22 mouse cellular contexts compared by ENCODE assay signal in genomic region chr2:118948818-118949217, GRCm38 (mm10).
"Had no signal": no experiment of that assay in that cellular context is flagged by ENCODE, and none has a peak within 500 bp of the region (broad histone marks: within the 10 kb centered on the region; RNA-seq: fewer than 3 reads in every experiment).

No protein-coding gene starts in this region.

- H3K27ac ChIP-seq: kidney, embryonic 15.5 days; left cerebral cortex, adult 2 months; macrophage; stomach, postnatal 0 days had no signal

- H3K9ac ChIP-seq: kidney, embryonic 15.5 days; liver, embryonic 13.5 days; liver, postnatal 0 days; lung, embryonic 14.5 days had no signal

- ATAC-seq: liver, postnatal 0 days had no signal

- H3K4me2 ChIP-seq: kidney, embryonic 15.5 days; lung, embryonic 14.5 days; midbrain, embryonic 11.5 days had no signal

- H3K4me3 ChIP-seq: kidney, embryonic 15.5 days; left cerebral cortex, adult 2 months; liver, embryonic 13.5 days; megakaryocyte, embryonic 14.5 days had no signal

- H3K36me3 ChIP-seq: kidney, embryonic 15.5 days; liver, embryonic 13.5 days had no signal

- H3K27me3 ChIP-seq: kidney, embryonic 15.5 days; liver, embryonic 13.5 days had no signal

- H3K4me1 ChIP-seq: kidney, embryonic 15.5 days; megakaryocyte, embryonic 14.5 days had no signal

- DNase-seq: kidney, adult 11 months; kidney, adult 8-10 months; kidney, postnatal 10 days; kidney, postnatal 36 days; layer of hippocampus, postnatal 36 days; liver, embryonic 13.5 days; liver, postnatal 0 days; lung, embryonic 14.5 days; lung, postnatal 10 days; midbrain, embryonic 14.5 days; right cerebral cortex, adult 18-20 months; right cerebral cortex, postnatal 14 days; right cerebral cortex, postnatal 4 days; thymus, adult 2 months; thymus, postnatal 14 days; thymus, postnatal 4 days had no signal

- H3K9me3 ChIP-seq: kidney, embryonic 15.5 days; liver, embryonic 13.5 days had no signal
